Mouse (Mus musculus) heart, embryonic 10.5 days (tissue): Measurements from ENCODE around the gene Lcmt2. TPM values are rescaled to one million over a fixed set of nuclear protein-coding genes. Genes with fewer than 3 reads are reported as not detected.

Experiments
- DNase-seq: peaks from one replicate; pipeline ENCODE4 v3.0.0-alpha.2; 2017; ENCODE audit warnings: low spot score
- H3K27ac ChIP-seq: fragments of 300-500 bp; sonication (generic); 2 replicates; pipeline ENCODE4 v1.5.1; 2016; ENCODE audit warnings: mild to moderate bottlenecking
- H3K27me3 ChIP-seq: fragments of 300-500 bp; sonication (generic); 2 replicates; pipeline ENCODE4 v1.6.1; 2016; ENCODE audit warnings: mild to moderate bottlenecking; ENCODE audit not compliant: poor library complexity, insufficient read depth, severe bottlenecking
- H3K36me3 ChIP-seq: fragments of 300-500 bp; sonication (generic); 2 replicates; pipeline ENCODE4 v1.6.1; 2016; ENCODE audit warnings: mild to moderate bottlenecking, moderate library complexity
- H3K4me1 ChIP-seq: fragments of 300-500 bp; sonication (generic); 2 replicates; pipeline ENCODE4 v1.6.1; 2016; ENCODE audit warnings: mild to moderate bottlenecking
- H3K4me3 ChIP-seq: fragments of 300-500 bp; sonication (generic); 2 replicates; pipeline ENCODE4 v1.5.1; 2016; ENCODE audit warnings: mild to moderate bottlenecking, moderate library complexity
- H3K9me3 ChIP-seq: fragments of 300-500 bp; sonication (generic); 2 replicates; pipeline ENCODE4 v1.6.1; 2016; ENCODE audit warnings: mild to moderate bottlenecking, moderate library complexity
- WGBS: fragments of 180-500 bp; shearing (Covaris S2); methylation state at CpG from one replicate; pipeline ENCODE4 v1.1.7; 2016; 5-methylcytosine and 5-hydroxymethylcytosine counted together
- polyA plus RNA-seq: library from polyadenylated mRNA; unstranded; fragments of >200 nt; fragmentation: Nextera tagmentation; extraction: Ambion mirVana; gene quantifications from 2 replicates; pipeline ENCODE4 v1.2.1, GENCODE M21; 2016

Gene Lcmt2
- 16.6 and 19.4 TPM in 2 replicates for polyA plus RNA-seq

- peak within 1 kb of the TSS; percentile 97 for H3K27ac ChIP-seq
- no peaks in the 10 kb centered on the region for H3K9me3 ChIP-seq
- DNase-seq, result peak; percentile 96
- WGBS, result under 1% methylated on average over 87 of the region's 87 CpGs
- peaks cover 37% of the 10 kb centered on the region for H3K36me3 ChIP-seq
- H3K27me3 ChIP-seq, result no peaks in the 10 kb centered on the region
- peak within 1 kb of the TSS; percentile 77 for H3K4me3 ChIP-seq
- peaks cover 23% of the 10 kb centered on the region for H3K4me1 ChIP-seq
Measured at GRCm38 (mm10) chr2:121140018-121140882, at the start of gene Lcmt2, which contains the start of gene Adal. Gene Lcmt2, minus strand, starts transcription at chr2:121140653. Gene Adal, plus strand, starts transcription at chr2:121140428.

GRCm38 (mm10) chr2:121188530-121188929 is 48.1 kb upstream of the Lcmt2 start:
- no peak overlapping the region for H3K4me3 ChIP-seq
- H3K27ac ChIP-seq, result no peak overlapping the region
- DNase-seq, result no peak
- 86% methylated on average over 1 of the region's 1 CpGs for WGBS
- H3K27me3 ChIP-seq, result no peaks in the 10 kb centered on the region
- no peaks in the 10 kb centered on the region for H3K4me1 ChIP-seq
- H3K9me3 ChIP-seq, result no peaks in the 10 kb centered on the region
- peaks cover 87% of the 10 kb centered on the region for H3K36me3 ChIP-seq

- Histone ChIP-seq H3K4me3 (no peak overlapping the region), H3K27ac (no peak overlapping the region), H3K9me3 (no peaks in the 10 kb centered on the region), H3K36me3 (peaks cover 77% of the 10 kb centered on the region), H3K4me1 (no peaks in the 10 kb centered on the region), H3K27me3 (no peaks in the 10 kb centered on the region)
- no peak for DNase-seq
- 93% methylated on average over 7 of the region's 7 CpGs for WGBS
Measured at GRCm38 (mm10) chr2:121184142-121184541, 43.7 kb upstream of the Lcmt2 start.

GRCm38 (mm10) chr2:121183431-121183830 is 43.0 kb upstream of the Lcmt2 start:
- Histone ChIP-seq H3K36me3 (peaks cover 77% of the 10 kb centered on the region), H3K4me1 (no peaks in the 10 kb centered on the region), H3K4me3 (no peak overlapping the region), H3K27me3 (no peaks in the 10 kb centered on the region), H3K9me3 (no peaks in the 10 kb centered on the region), H3K27ac (no peak overlapping the region)
- no peak for DNase-seq
- 88% methylated on average over 5 of the region's 5 CpGs for WGBS

- 93% methylated on average over 3 of the region's 3 CpGs for WGBS
- Histone ChIP-seq H3K36me3 (peaks cover 83% of the 10 kb centered on the region), H3K27me3 (no peaks in the 10 kb centered on the region), H3K27ac (no peak overlapping the region), H3K4me1 (no peaks in the 10 kb centered on the region), H3K4me3 (no peak overlapping the region), H3K9me3 (no peaks in the 10 kb centered on the region)
- no peak for DNase-seq
Measured at GRCm38 (mm10) chr2:121178828-121179479, 38.5 kb upstream of the Lcmt2 start.

GRCm38 (mm10) chr2:121170980-121171742 is 30.7 kb upstream of the Lcmt2 start, which contains the start of gene Zscan29:
Gene Zscan29, minus strand, starts transcription at chr2:121171125.
- under 1% methylated on average over 66 of the region's 66 CpGs for WGBS
- peak within 1 kb of the TSS; percentile 94 for H3K27ac ChIP-seq

GRCm38 (mm10) chr2:121170481-121170971 is 30.1 kb upstream of the Lcmt2 start, which contains the start of gene Tubgcp4:
Gene Tubgcp4, plus strand, starts transcription at chr2:121170654.
- peaks cover 21% of the 10 kb centered on the region for H3K4me1 ChIP-seq
- peaks cover 41% of the 10 kb centered on the region for H3K36me3 ChIP-seq
- peak within 1 kb of the TSS; percentile 94 for H3K4me3 ChIP-seq
- no peaks in the 10 kb centered on the region for H3K27me3 ChIP-seq
- no peaks in the 10 kb centered on the region for H3K9me3 ChIP-seq
- peak within 1 kb of the TSS; percentile 94 for H3K27ac ChIP-seq
- DNase-seq, result no peak
- WGBS, result under 1% methylated on average over 38 of the region's 38 CpGs

More at GRCm38 (mm10) chr2:121170980-121171742, 30.7 kb upstream of the Lcmt2 start, which contains the start of gene Zscan29:
- Histone ChIP-seq H3K9me3 (no peaks in the 10 kb centered on the region), H3K4me1 (peaks cover 21% of the 10 kb centered on the region), H3K27me3 (no peaks in the 10 kb centered on the region), H3K36me3 (peaks cover 41% of the 10 kb centered on the region), H3K4me3 (peak within 1 kb of the TSS; percentile 94)
- DNase-seq, result peak; percentile 96

GRCm38 (mm10) chr2:121169902-121170301 is 29.4 kb upstream of the Lcmt2 start:
- Histone ChIP-seq H3K27me3 (no peaks in the 10 kb centered on the region), H3K36me3 (peaks cover 35% of the 10 kb centered on the region), H3K27ac (peak overlapping the region; percentile 94), H3K4me1 (peaks cover 21% of the 10 kb centered on the region), H3K4me3 (peak overlapping the region; percentile 94), H3K9me3 (no peaks in the 10 kb centered on the region)
- WGBS, result 6% methylated on average over 9 of the region's 9 CpGs
- peak; percentile 79 for DNase-seq

GRCm38 (mm10) chr2:121169173-121169572 is 28.7 kb upstream of the Lcmt2 start:
- Histone ChIP-seq H3K4me1 (peaks cover 21% of the 10 kb centered on the region), H3K36me3 (peaks cover 33% of the 10 kb centered on the region), H3K4me3 (peak overlapping the region; percentile 94), H3K9me3 (no peaks in the 10 kb centered on the region), H3K27me3 (no peaks in the 10 kb centered on the region), H3K27ac (no peak overlapping the region)
- DNase-seq, result no peak
- WGBS, result 52% methylated on average over 4 of the region's 4 CpGs

GRCm38 (mm10) chr2:121153100-121153499 is 12.6 kb upstream of the Lcmt2 start:
- no peaks in the 10 kb centered on the region for H3K9me3 ChIP-seq
- H3K27me3 ChIP-seq, result no peaks in the 10 kb centered on the region
- no peak overlapping the region for H3K4me3 ChIP-seq
- peaks cover 37% of the 10 kb centered on the region for H3K36me3 ChIP-seq
- WGBS, result 88% methylated on average over 3 of the region's 3 CpGs
- no peak for DNase-seq
- H3K27ac ChIP-seq, result no peak overlapping the region
- H3K4me1 ChIP-seq, result no peaks in the 10 kb centered on the region

GRCm38 (mm10) chr2:121149679-121150078 is 9.2 kb upstream of the Lcmt2 start:
- no peak for DNase-seq
- Histone ChIP-seq H3K36me3 (peaks cover 41% of the 10 kb centered on the region), H3K4me3 (no peak overlapping the region), H3K27me3 (no peaks in the 10 kb centered on the region), H3K9me3 (no peaks in the 10 kb centered on the region), H3K27ac (no peak overlapping the region), H3K4me1 (no peaks in the 10 kb centered on the region)
- 81% methylated on average over 5 of the region's 5 CpGs for WGBS

GRCm38 (mm10) chr2:121142415-121142814 is 2.0 kb upstream of the Lcmt2 start:
- peaks cover 44% of the 10 kb centered on the region for H3K36me3 ChIP-seq
- WGBS, result 64% methylated on average over 2 of the region's 2 CpGs
- H3K27me3 ChIP-seq, result no peaks in the 10 kb centered on the region

More at GRCm38 (mm10) chr2:121142415-121142814, 2.0 kb upstream of the Lcmt2 start:
- no peak overlapping the region for H3K4me3 ChIP-seq
- DNase-seq, result no peak
- no peaks in the 10 kb centered on the region for H3K9me3 ChIP-seq
- H3K4me1 ChIP-seq, result peaks cover 23% of the 10 kb centered on the region
- H3K27ac ChIP-seq, result no peak overlapping the region
